Mouse (Mus musculus) midbrain, embryonic 13.5 days (tissue): ENCODE measurements around the gene Slc25a38. TPM values are rescaled to one million over a fixed set of nuclear protein-coding genes. Genes with fewer than 3 reads are reported as not detected.
"Not testable (repeated sequence)": the region's sequence is repeated elsewhere in the genome, so short reads cannot be mapped to it uniquely, and the experiment has no call there.

Experiments
- ATAC-seq: fragments of 200-750 bp; cut with Nextera tagmentation; 2 replicates; pipeline ENCODE4 v1.8.0; 2017; ENCODE audit warnings: mild to moderate bottlenecking, moderate TSS enrichment, moderate library complexity
- H3K27ac ChIP-seq: fragments of 300-500 bp; sonication (generic); 2 replicates; pipeline ENCODE4 v1.5.1; 2015; ENCODE audit warnings: inconsistent platforms, mild to moderate bottlenecking, moderate library complexity
- H3K27me3 ChIP-seq: fragments of 300-500 bp; sonication (generic); 2 replicates; pipeline ENCODE4 v1.6.1; 2015; ENCODE audit warnings: mild to moderate bottlenecking, inconsistent platforms
- H3K36me3 ChIP-seq: fragments of 300-500 bp; sonication (generic); 2 replicates; pipeline ENCODE4 v1.6.1; 2015; ENCODE audit warnings: mild to moderate bottlenecking, inconsistent platforms
- H3K4me1 ChIP-seq: fragments of 300-500 bp; sonication (generic); replicated peaks from 2 replicates; pipeline ENCODE4 v1.6.1; 2015; ENCODE audit warnings: inconsistent platforms
- H3K4me2 ChIP-seq: fragments of 300-500 bp; sonication (generic); replicated peaks from 2 replicates; pipeline ENCODE4 v1.6.1; 2015; ENCODE audit warnings: moderate library complexity, mild to moderate bottlenecking, inconsistent platforms
- H3K4me3 ChIP-seq: fragments of 300-500 bp; sonication (generic); replicated peaks from 2 replicates; pipeline ENCODE4 v1.5.1; 2015; ENCODE audit warnings: mild to moderate bottlenecking, inconsistent platforms
- H3K9ac ChIP-seq: fragments of 300-500 bp; sonication (generic); replicated peaks from 2 replicates; pipeline ENCODE4 v1.6.1; 2015; ENCODE audit warnings: mild to moderate bottlenecking, inconsistent platforms
- H3K9me3 ChIP-seq: fragments of 300-500 bp; sonication (generic); 2 replicates; pipeline ENCODE4 v1.6.1; 2016; ENCODE audit warnings: mild to moderate bottlenecking, inconsistent platforms
- WGBS: fragments of 180-500 bp; shearing (Covaris S2); methylation state at CpG from one replicate; pipeline ENCODE4 v1.1.7; 2015; 5-methylcytosine and 5-hydroxymethylcytosine counted together
- polyA plus RNA-seq: library from polyadenylated mRNA; unstranded; fragments of >200 nt; fragmentation: Nextera tagmentation; extraction: Ambion mirVana; gene quantifications from 2 replicates; pipeline ENCODE4 v1.2.1, GENCODE M21; 2015

Slc25a38 gene
- polyA plus RNA-seq, 1 experiment from 2014 or later, result 39.2 TPM

- H3K9ac ChIP-seq, H3K9me3 ChIP-seq, H3K4me3 ChIP-seq, H3K27me3 ChIP-seq, H3K4me2 ChIP-seq, H3K36me3 ChIP-seq, H3K4me1 ChIP-seq, H3K27ac ChIP-seq, ATAC-seq: not testable (repeated sequence)
- WGBS, result 96% methylated on average over 12 of the region's 12 CpGs
These were observed 1.2 kb upstream of the Slc25a38 start for GRCm38 (mm10) chr9:120108953-120109352.

- H3K27ac ChIP-seq, result peak overlapping the region; percentile 94; the same call in 1 of the 2 replicates
These were observed 1.2 kb downstream of the Slc25a38 start for GRCm38 (mm10) chr9:120111156-120111945.

GRCm38 (mm10) chr9:120112472-120112871 is 2.3 kb downstream of the Slc25a38 start:
- Histone ChIP-seq H3K9me3 (no peaks in the 10 kb centered on the region), H3K4me2 (no peak overlapping the region), H3K4me3 (no peak overlapping the region), H3K36me3 (peaks cover 11% of the 10 kb centered on the region), H3K27ac (no peak overlapping the region), H3K27me3 (no peaks in the 10 kb centered on the region), H3K4me1 (peaks cover 9% of the 10 kb centered on the region), H3K9ac (no peak overlapping the region)
- no peak for ATAC-seq
- 91% methylated on average over 6 of the region's 6 CpGs for WGBS

More at GRCm38 (mm10) chr9:120111156-120111945, 1.2 kb downstream of the Slc25a38 start:
- Histone ChIP-seq H3K4me1 (peaks cover 9% of the 10 kb centered on the region), H3K9me3 (no peaks in the 10 kb centered on the region), H3K27me3 (no peaks in the 10 kb centered on the region), H3K36me3 (0 out of 2 replicates have a peak, but pooled peaks cover under 1% of the 10 kb centered on the region), H3K4me2 (peak overlapping the region; percentile 68), H3K9ac (no peak overlapping the region; the same call in 1 of the 2 replicates), H3K4me3 (peak overlapping the region; percentile 83)
- no peak for ATAC-seq
- WGBS, result 81% methylated on average over 15 of the region's 15 CpGs

- WGBS, result 96% methylated on average over 7 of the region's 7 CpGs
- H3K27ac ChIP-seq, result no peak overlapping the region
- H3K27me3 ChIP-seq, result no peaks in the 10 kb centered on the region
- H3K4me2 ChIP-seq, result no peak overlapping the region
- H3K9ac ChIP-seq, result no peak overlapping the region
- H3K4me1 ChIP-seq, result peaks cover 9% of the 10 kb centered on the region
- H3K9me3 ChIP-seq, result no peaks in the 10 kb centered on the region
- H3K36me3 ChIP-seq, result peaks cover 21% of the 10 kb centered on the region
- no peak for ATAC-seq
- no peak overlapping the region for H3K4me3 ChIP-seq
These were observed 3.3 kb downstream of the Slc25a38 start for GRCm38 (mm10) chr9:120113456-120113855.

- no peaks in the 10 kb centered on the region for H3K27me3 ChIP-seq
- no peak overlapping the region for H3K4me2 ChIP-seq
- H3K36me3 ChIP-seq, result peaks cover 27% of the 10 kb centered on the region
- peaks cover 9% of the 10 kb centered on the region for H3K4me1 ChIP-seq
- no peak for ATAC-seq
- H3K9me3 ChIP-seq, result no peaks in the 10 kb centered on the region
- H3K27ac ChIP-seq, result no peak overlapping the region
- 94% methylated on average over 17 of the region's 17 CpGs for WGBS
- no peak overlapping the region for H3K4me3 ChIP-seq
- H3K9ac ChIP-seq, result no peak overlapping the region
These were observed 4.0 kb downstream of the Slc25a38 start for GRCm38 (mm10) chr9:120114051-120114788.

GRCm38 (mm10) chr9:120114789-120115151 is 4.6 kb downstream of the Slc25a38 start:
- no peak overlapping the region for H3K4me3 ChIP-seq
- H3K36me3 ChIP-seq, result peaks cover 32% of the 10 kb centered on the region
- no peaks in the 10 kb centered on the region for H3K27me3 ChIP-seq
- H3K9me3 ChIP-seq, result no peaks in the 10 kb centered on the region
- no peak overlapping the region for H3K9ac ChIP-seq
- no peak overlapping the region for H3K27ac ChIP-seq
- no peak overlapping the region for H3K4me2 ChIP-seq
- WGBS, result 91% methylated on average over 2 of the region's 2 CpGs
- peaks cover 9% of the 10 kb centered on the region for H3K4me1 ChIP-seq
- no peak for ATAC-seq

DNA sequence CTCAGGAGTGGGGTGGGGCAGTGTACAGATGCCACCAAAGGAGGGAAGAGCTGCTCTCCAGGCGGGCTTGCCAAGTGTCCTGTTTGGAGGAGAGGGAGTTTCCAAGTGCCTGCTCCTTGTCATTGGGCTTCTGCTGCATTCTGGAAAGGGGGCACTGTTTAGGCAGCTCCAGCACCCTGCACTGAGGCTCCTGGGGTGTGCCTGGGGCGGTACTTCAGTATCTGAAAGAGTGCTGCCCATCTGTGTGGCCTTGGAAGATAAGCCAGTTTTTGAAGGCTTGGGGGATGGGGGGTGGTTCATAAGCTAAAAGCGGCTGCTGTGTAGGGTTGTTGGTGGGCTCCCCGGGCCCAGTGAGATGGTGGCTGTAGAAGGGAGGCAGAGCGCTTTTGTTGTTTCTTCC is 5.4 kb downstream of the Slc25a38 start:
- Histone ChIP-seq H3K4me3 (no peak overlapping the region), H3K27ac (no peak overlapping the region), H3K9ac (0 out of 2 replicates have a peak overlapping the region, but pooled peaks have one; percentile 10), H3K9me3 (no peaks in the 10 kb centered on the region), H3K4me1 (peaks cover 9% of the 10 kb centered on the region), H3K4me2 (no peak overlapping the region), H3K27me3 (no peaks in the 10 kb centered on the region), H3K36me3 (peaks cover 40% of the 10 kb centered on the region)
- no peak for ATAC-seq
- 76% methylated on average over 5 of the region's 5 CpGs for WGBS

GRCm38 (mm10) chr9:120116184-120116624 is 6.0 kb downstream of the Slc25a38 start:
- Histone ChIP-seq H3K27me3 (no peaks in the 10 kb centered on the region), H3K36me3 (peaks cover 47% of the 10 kb centered on the region), H3K4me1 (peaks cover 6% of the 10 kb centered on the region), H3K4me2 (no peak overlapping the region), H3K9me3 (no peaks in the 10 kb centered on the region), H3K9ac (no peak overlapping the region), H3K4me3 (no peak overlapping the region), H3K27ac (no peak overlapping the region)
- no peak for ATAC-seq
- WGBS, result 90% methylated on average over 8 of the region's 8 CpGs

DNA sequence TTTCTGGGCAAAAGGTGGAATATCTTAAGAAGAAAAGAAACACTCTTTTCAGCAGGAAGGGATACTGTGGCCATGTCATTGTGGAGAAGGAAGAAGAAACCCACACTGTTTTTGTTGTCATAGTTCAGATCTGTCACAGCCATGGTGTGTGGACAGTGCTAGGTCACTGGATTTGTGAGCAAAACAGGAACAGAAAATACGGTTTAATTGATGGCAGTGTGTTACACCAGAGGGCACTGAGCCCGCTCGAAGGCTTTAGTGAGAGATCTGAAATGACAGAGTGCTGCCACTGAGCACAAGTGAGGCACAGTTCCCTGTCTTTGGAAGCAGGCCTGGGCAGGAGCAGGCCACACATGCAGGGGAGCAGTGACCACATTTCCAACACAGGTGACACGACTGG is 8.0 kb downstream of the Slc25a38 start:
- Histone ChIP-seq H3K4me2 (no peak overlapping the region), H3K4me3 (no peak overlapping the region), H3K9ac (no peak overlapping the region), H3K27ac (no peak overlapping the region), H3K27me3 (no peaks in the 10 kb centered on the region), H3K9me3 (no peaks in the 10 kb centered on the region), H3K36me3 (peaks cover 61% of the 10 kb centered on the region), H3K4me1 (no peaks in the 10 kb centered on the region)
- ATAC-seq, result no peak
- WGBS, result 92% methylated on average over 4 of the region's 4 CpGs

DNA sequence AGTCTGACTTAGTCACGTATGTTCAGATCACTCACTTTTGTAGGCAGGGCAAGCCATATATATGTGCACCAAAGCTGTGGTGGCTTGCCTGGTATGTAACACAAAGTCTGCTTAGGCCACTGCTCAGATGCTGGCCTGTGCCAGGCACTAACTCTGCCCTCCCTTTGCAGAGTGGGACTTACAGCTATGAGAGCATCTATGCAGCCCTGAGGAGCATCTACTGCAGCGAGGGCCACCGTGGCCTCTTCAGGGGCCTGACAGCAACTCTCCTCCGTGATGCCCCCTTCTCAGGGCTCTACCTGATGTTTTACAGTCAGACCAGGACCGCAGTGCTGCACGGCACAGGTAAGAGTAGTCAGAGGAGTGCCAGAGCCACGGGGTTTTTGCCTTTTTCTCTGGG is 10.3 kb downstream of the Slc25a38 start:
- no peak overlapping the region for H3K4me2 ChIP-seq
- no peaks in the 10 kb centered on the region for H3K4me1 ChIP-seq
- ATAC-seq, result no peak
- no peak overlapping the region for H3K27ac ChIP-seq
- H3K9ac ChIP-seq, result no peak overlapping the region
- H3K4me3 ChIP-seq, result no peak overlapping the region
- H3K27me3 ChIP-seq, result no peaks in the 10 kb centered on the region
- 96% methylated on average over 7 of the region's 7 CpGs for WGBS
- peaks cover 74% of the 10 kb centered on the region for H3K36me3 ChIP-seq
- no peaks in the 10 kb centered on the region for H3K9me3 ChIP-seq

- Histone ChIP-seq H3K4me3 (peak overlapping the region; percentile 100), H3K4me2 (peak overlapping the region; percentile 59), H3K4me1 (peaks cover 21% of the 10 kb centered on the region), H3K27ac (peak overlapping the region; percentile 81), H3K9me3 (no peaks in the 10 kb centered on the region), H3K36me3 (peaks cover 53% of the 10 kb centered on the region), H3K9ac (peak overlapping the region; percentile 63), H3K27me3 (no peaks in the 10 kb centered on the region)
- WGBS, result 69% methylated on average over 11 of the region's 11 CpGs
- peak; percentile 51; the same call in 1 of the 2 replicates for ATAC-seq
These were observed 16.7 kb downstream of the Slc25a38 start for GRCm38 (mm10) chr9:120126868-120127267.
